Mouse (Mus musculus): ENCODE data around the gene 2210407C18Rik. TPM values are rescaled to one million over a fixed set of nuclear protein-coding genes. Genes with fewer than 3 reads are reported as not detected.

2210407C18Rik gene
- polyA plus RNA-seq, 1 experiment from 2014 or later, result not detected

DNA sequence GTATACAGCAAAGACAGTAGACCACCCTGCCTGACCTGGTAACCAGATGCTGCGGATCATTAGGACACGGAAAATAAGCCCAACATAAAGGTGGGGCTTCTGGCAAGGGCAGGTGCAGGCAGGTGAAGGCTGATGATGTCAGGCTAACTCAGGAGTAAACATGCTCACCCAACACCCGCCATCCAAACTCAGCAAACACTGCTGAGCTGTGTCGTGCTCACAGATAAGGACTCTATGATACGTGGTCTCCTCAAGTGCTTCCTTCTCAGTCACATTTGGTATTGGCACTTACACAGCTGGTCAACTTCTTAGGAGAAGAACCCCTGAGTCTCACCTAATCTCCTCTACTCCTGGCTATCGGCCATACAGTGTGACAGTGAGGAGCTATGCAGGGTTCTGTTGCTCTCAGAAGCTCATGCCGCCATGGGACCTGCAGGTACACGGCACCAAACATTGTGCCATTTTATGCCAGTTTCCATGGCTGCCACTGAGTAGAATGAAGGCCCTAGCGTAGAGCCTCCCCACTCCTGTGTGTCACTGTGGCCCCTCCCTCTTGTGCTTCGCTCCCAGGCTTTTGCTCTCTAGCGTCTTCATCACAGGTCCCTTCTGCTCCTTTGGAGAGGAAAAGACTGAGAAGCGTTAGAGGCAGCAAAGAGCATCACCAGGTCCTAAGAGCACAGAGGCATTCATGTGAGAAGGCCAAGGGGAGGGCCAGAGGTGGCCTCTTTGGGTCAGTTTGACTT lies 9.5 kb downstream of the 2210407C18Rik start:
- 89% methylated on average over 12 of the region's 12 CpGs for WGBS
- no peaks in the 10 kb centered on the region for H3K9me3 ChIP-seq (ENCODE audit: control insufficient read depth, low read length)
- no peaks in the 10 kb centered on the region for H3K4me1 ChIP-seq (replicated peaks; ENCODE audit: control insufficient read depth, insufficient read depth, low read length)
- ATAC-seq (replicated peaks; ENCODE audit: low FRiP score) (no peak), DNase-seq (ENCODE audit: low spot score) (no peak)
- H3K36me3 ChIP-seq (ENCODE audit: control insufficient read depth, insufficient read depth, low read length), result no peaks in the 10 kb centered on the region
- no peaks in the 10 kb centered on the region for H3K27me3 ChIP-seq (ENCODE audit: control insufficient read depth, insufficient read depth, low read length)
- no peak overlapping the region for H3K27ac ChIP-seq (ENCODE audit: low read depth, low read length)
- H3K4me2 ChIP-seq (ENCODE audit: low read depth, low read length, severe bottlenecking), result no peak overlapping the region
- H3K9ac ChIP-seq (ENCODE audit: low read length), result no peak overlapping the region
- H3K4me3 ChIP-seq (ENCODE audit: low read depth, low read length), result no peak overlapping the region

DNA sequence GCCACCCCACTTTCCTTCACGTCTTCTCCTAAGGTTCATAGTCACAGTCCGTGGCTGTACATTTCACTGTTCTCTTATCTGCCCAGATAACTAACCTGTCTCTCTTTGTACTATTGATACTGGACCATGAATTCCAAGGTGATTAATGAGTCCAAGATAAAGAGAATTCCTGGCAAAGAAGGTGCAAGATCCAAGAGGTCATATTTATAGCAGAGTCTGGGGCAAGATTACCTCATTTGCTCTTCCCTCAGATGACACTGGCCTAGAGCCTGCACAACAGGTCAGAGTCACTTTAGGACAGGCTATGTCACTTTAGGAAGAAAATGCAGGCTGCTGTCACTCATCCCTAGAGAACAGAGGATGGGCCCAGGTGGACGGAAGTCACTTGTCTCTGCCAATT lies 10.6 kb downstream of the 2210407C18Rik start:
- ATAC-seq (replicated peaks; ENCODE audit: low FRiP score) (no peak), DNase-seq (ENCODE audit: low spot score) (no peak)
- Histone ChIP-seq H3K27me3 (ENCODE audit: control insufficient read depth, insufficient read depth, low read length) (no peaks in the 10 kb centered on the region), H3K4me3 (ENCODE audit: low read depth, low read length) (no peak overlapping the region), H3K9me3 (ENCODE audit: control insufficient read depth, low read length) (no peaks in the 10 kb centered on the region), H3K27ac (ENCODE audit: low read depth, low read length) (no peak overlapping the region), H3K4me2 (ENCODE audit: low read depth, low read length, severe bottlenecking) (no peak overlapping the region), H3K36me3 (ENCODE audit: control insufficient read depth, insufficient read depth, low read length) (no peaks in the 10 kb centered on the region), H3K9ac (ENCODE audit: low read length) (no peak overlapping the region), H3K4me1 (replicated peaks; ENCODE audit: control insufficient read depth, insufficient read depth, low read length) (no peaks in the 10 kb centered on the region)
- 88% methylated on average over 3 of the region's 3 CpGs for WGBS

DNA sequence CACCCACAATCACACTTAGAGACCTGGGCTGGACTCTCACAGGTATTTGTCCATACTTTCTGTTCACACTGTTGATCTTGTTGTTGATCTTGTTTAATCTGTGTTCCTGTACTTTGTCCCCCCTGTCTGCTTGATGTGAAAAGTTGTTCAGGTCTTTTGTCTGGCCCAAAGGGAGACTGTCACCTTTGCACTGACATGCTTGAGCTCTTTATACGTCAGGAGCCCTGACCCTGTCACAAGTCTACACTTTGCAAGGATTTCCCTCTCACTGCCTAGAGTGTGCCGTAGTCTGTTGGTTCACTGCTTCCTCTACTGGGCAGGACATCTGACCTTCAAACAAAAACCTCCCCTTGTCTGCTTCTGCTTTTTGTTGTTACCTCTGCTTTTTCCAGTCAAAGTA lies 11.2 kb downstream of the 2210407C18Rik start:
- Histone ChIP-seq H3K27me3 (ENCODE audit: control insufficient read depth, insufficient read depth, low read length) (no peaks in the 10 kb centered on the region), H3K4me2 (ENCODE audit: low read depth, low read length, severe bottlenecking) (no peak overlapping the region), H3K36me3 (ENCODE audit: control insufficient read depth, insufficient read depth, low read length) (no peaks in the 10 kb centered on the region), H3K9me3 (ENCODE audit: control insufficient read depth, low read length) (no peaks in the 10 kb centered on the region), H3K9ac (ENCODE audit: low read length) (no peak overlapping the region), H3K4me1 (replicated peaks; ENCODE audit: control insufficient read depth, insufficient read depth, low read length) (no peaks in the 10 kb centered on the region), H3K27ac (ENCODE audit: low read depth, low read length) (no peak overlapping the region), H3K4me3 (ENCODE audit: low read depth, low read length) (no peak overlapping the region)
- no peak for DNase-seq (ENCODE audit: low spot score)
- no peak for ATAC-seq (replicated peaks; ENCODE audit: low FRiP score)
- 71% methylated on average over 2 of the region's 2 CpGs for WGBS

DNA sequence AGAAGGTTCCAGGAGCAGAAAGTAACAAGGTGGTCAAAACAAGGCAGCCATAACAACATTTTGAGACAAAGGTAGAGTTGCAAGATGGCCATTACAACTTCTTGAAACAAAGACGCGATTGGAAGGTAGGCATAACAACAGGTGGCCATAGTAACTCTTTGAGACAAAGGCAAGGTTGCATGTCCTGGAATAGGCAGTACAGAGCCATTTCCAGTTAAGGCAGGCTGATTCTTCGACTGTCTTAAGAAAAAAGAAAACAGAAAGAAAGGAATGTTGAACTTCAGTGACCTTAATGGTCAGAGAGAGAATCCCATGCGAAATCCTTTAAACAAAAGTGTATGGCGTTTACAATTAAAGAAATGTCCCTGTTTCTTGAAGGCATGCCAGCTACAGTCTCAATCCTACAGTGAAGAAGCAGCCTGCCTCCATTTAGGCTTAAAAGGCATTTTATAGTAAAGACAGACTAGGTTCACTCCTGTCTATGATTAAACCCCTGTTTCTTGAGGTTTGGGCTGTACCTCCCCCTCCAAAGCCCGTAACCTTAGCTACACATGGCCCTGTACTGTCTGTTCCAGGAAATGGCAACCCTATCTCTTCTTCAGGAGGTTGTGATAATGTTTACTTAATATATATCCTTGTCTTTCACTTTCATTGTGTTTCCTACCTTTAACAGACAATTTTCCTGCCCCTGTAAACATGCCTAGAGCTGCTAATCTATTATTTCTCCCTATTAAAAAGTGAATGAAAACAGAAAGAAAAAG lies 12.9 kb downstream of the 2210407C18Rik start:
- DNase-seq (ENCODE audit: low spot score), result no peak

DNA sequence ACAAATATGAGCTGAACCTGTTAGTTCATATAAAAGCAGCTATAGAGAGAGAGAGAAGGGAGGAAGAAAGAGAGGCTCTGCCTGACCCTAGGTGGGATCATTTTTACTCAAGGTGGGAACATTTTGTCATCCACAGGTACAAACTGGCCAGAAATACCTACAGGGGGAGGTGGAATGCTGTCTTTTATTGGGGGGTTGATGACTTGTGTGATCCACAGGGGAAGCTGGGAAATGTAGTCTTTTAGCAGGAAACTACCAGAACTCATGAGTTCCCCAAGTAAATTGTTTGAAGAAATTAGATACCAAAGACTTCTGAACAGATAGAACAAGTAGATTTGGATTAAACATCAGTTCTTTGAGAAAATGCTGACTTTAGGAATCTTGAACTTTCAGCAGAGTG lies 13.8 kb downstream of the 2210407C18Rik start:
- Histone ChIP-seq H3K27ac (ENCODE audit: low read depth, low read length) (no peak overlapping the region), H3K36me3 (ENCODE audit: control insufficient read depth, insufficient read depth, low read length) (no peaks in the 10 kb centered on the region), H3K4me3 (ENCODE audit: low read depth, low read length) (no peak overlapping the region), H3K9ac (ENCODE audit: low read length) (no peak overlapping the region), H3K9me3 (ENCODE audit: control insufficient read depth, low read length) (no peaks in the 10 kb centered on the region), H3K27me3 (ENCODE audit: control insufficient read depth, insufficient read depth, low read length) (no peaks in the 10 kb centered on the region), H3K4me1 (replicated peaks; ENCODE audit: control insufficient read depth, insufficient read depth, low read length) (no peaks in the 10 kb centered on the region), H3K4me2 (ENCODE audit: low read depth, low read length, severe bottlenecking) (no peak overlapping the region)
- no peak for DNase-seq (ENCODE audit: low spot score)
- no peak for ATAC-seq (replicated peaks; ENCODE audit: low FRiP score)

More for the DNA sequence above, 12.9 kb downstream of the 2210407C18Rik start:
- H3K36me3 ChIP-seq (ENCODE audit: control insufficient read depth, insufficient read depth, low read length), result no peaks in the 10 kb centered on the region
- H3K9me3 ChIP-seq (ENCODE audit: control insufficient read depth, low read length), result no peaks in the 10 kb centered on the region
- no peak overlapping the region for H3K4me3 ChIP-seq (ENCODE audit: low read depth, low read length)
- no peak for ATAC-seq (replicated peaks; ENCODE audit: low FRiP score)
- H3K27ac ChIP-seq (ENCODE audit: low read depth, low read length), result no peak overlapping the region
- 82% methylated on average over 6 of the region's 6 CpGs for WGBS
- H3K9ac ChIP-seq (ENCODE audit: low read length), result no peak overlapping the region
- no peaks in the 10 kb centered on the region for H3K27me3 ChIP-seq (ENCODE audit: control insufficient read depth, insufficient read depth, low read length)
- H3K4me1 ChIP-seq (replicated peaks; ENCODE audit: control insufficient read depth, insufficient read depth, low read length), result no peaks in the 10 kb centered on the region
- no peak overlapping the region for H3K4me2 ChIP-seq (ENCODE audit: low read depth, low read length, severe bottlenecking)

DNA sequence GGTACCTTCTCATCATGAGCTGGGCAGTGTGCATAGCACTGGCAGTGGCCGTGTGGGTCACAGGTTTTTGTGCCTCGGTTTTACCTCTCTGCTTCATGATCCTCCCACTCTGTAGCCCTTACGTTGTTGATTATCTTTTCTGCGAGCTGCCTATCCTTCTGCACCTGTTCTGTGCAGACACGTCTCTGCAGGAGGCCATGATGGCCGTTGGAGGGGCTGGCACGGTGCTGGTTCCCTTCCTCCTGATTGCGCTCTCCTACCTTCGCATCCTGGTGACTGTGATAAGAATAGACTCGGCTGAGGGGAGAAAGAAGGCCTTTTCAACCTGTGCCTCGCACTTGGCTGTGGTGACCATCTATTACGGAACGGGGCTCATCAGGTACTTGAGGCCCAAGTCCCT lies 18.0 kb downstream of the 2210407C18Rik start:
- no peak for DNase-seq (ENCODE audit: low spot score)
- no peak for ATAC-seq (replicated peaks; ENCODE audit: low FRiP score)
- Histone ChIP-seq H3K4me3 (ENCODE audit: low read depth, low read length) (no peak overlapping the region), H3K27me3 (ENCODE audit: control insufficient read depth, insufficient read depth, low read length) (no peaks in the 10 kb centered on the region), H3K27ac (ENCODE audit: low read depth, low read length) (no peak overlapping the region), H3K9me3 (ENCODE audit: control insufficient read depth, low read length) (no peaks in the 10 kb centered on the region), H3K9ac (ENCODE audit: low read length) (no peak overlapping the region), H3K4me1 (replicated peaks; ENCODE audit: control insufficient read depth, insufficient read depth, low read length) (no peaks in the 10 kb centered on the region), H3K4me2 (ENCODE audit: low read depth, low read length, severe bottlenecking) (no peak overlapping the region), H3K36me3 (ENCODE audit: control insufficient read depth, insufficient read depth, low read length) (no peaks in the 10 kb centered on the region)
- 88% methylated on average over 13 of the region's 13 CpGs for WGBS

DNA sequence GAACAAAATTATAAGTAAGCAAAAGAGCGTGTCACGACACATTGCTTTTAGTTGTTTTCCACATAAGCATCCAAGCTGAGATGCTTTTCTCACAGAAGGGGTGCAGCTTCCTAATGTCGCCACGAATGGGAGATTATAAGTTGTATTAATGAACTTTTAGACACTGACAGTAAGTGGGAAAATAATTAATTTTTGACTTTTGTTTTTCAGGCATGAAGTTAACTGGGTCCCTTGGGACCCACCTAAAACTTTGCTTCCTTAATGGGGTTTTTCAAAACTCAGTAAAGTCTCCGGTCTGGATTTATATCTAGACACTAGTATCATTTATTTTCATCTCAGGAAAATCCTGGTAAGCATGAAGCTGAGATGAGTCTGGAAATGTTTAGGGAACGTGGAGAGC lies 21.1 kb downstream of the 2210407C18Rik start, which contains the start of gene Olfr324:
TSS of gene Olfr324 (plus strand) at position 301 of the 400 bp plus-strand sequence.
- ATAC-seq (replicated peaks; ENCODE audit: low FRiP score) (no peak), DNase-seq (ENCODE audit: low spot score) (no peak)
- no peak within 1 kb of the TSS for H3K4me2 ChIP-seq (ENCODE audit: low read depth, low read length, severe bottlenecking)
- no peaks in the 10 kb centered on the region for H3K4me1 ChIP-seq (replicated peaks; ENCODE audit: control insufficient read depth, insufficient read depth, low read length)
- H3K27ac ChIP-seq (ENCODE audit: low read depth, low read length), result no peak within 1 kb of the TSS
- H3K36me3 ChIP-seq (ENCODE audit: control insufficient read depth, insufficient read depth, low read length), result no peaks in the 10 kb centered on the region
- H3K27me3 ChIP-seq (ENCODE audit: control insufficient read depth, insufficient read depth, low read length), result no peaks in the 10 kb centered on the region
- no peaks in the 10 kb centered on the region for H3K9me3 ChIP-seq (ENCODE audit: control insufficient read depth, low read length)
- no peak within 1 kb of the TSS for H3K9ac ChIP-seq (ENCODE audit: low read length)
- no peak within 1 kb of the TSS for H3K4me3 ChIP-seq (ENCODE audit: low read depth, low read length)
- WGBS, result 90% methylated on average over 6 of the region's 6 CpGs

DNA sequence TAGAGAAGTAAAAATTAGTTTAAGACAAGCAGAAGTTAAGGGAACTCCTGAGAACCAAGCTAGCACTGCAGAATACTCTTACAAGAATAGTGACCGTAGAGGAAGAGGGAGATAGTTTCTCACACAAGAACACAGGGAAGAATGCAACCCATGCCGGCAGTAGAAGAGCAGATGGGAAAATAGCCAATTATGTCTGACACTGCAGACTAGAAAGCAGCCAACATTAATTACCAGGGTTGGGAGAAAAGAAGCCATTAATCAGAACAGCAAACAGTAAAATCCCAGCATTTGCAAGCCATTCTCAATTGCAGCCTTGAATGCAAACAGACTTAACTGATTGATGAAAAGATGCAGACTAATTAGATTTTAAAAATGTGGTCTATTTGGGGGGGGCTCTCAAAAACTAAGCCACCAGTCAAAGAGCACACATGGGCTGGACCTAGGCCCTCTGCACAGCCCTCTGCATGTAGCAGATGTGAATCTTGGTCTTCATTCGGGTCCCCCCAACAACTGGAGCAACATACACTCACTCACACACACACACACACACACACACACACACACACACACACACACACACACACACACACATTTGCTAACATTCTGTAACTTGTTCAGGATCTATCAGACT lies 27.1 kb downstream of the 2210407C18Rik start:
- WGBS, result 64% methylated on average over 3 of the region's 3 CpGs
- ATAC-seq (replicated peaks; ENCODE audit: low FRiP score) (peak; percentile 44), DNase-seq (ENCODE audit: low spot score) (no peak)
- H3K27me3 ChIP-seq (ENCODE audit: control insufficient read depth, insufficient read depth, low read length), result no peaks in the 10 kb centered on the region
- H3K36me3 ChIP-seq (ENCODE audit: control insufficient read depth, insufficient read depth, low read length), result no peaks in the 10 kb centered on the region
- H3K4me2 ChIP-seq (ENCODE audit: low read depth, low read length, severe bottlenecking), result no peak overlapping the region
- H3K9me3 ChIP-seq (ENCODE audit: control insufficient read depth, low read length), result no peaks in the 10 kb centered on the region
- no peak overlapping the region for H3K9ac ChIP-seq (ENCODE audit: low read length)
- H3K27ac ChIP-seq (ENCODE audit: low read depth, low read length), result no peak overlapping the region
- H3K4me3 ChIP-seq (ENCODE audit: low read depth, low read length), result no peak overlapping the region
- no peaks in the 10 kb centered on the region; the same call in 1 of the 2 replicates for H3K4me1 ChIP-seq (replicated peaks; ENCODE audit: control insufficient read depth, insufficient read depth, low read length)

Measured in forebrain, embryonic 11.5 days (tissue).